Mouse (Mus musculus) retina, postnatal 7 days (tissue): ENCODE measurements around the gene Atp13a5.

Experiments used
- DNase-seq: peaks from one replicate; pipeline ENCODE4 v3.0.0-alpha.2; 2012; ENCODE audit warnings: low read depth, low spot score

Gene Atp13a5

GRCm38 (mm10) chr16:29205581-29205980 lies 173.0 kb downstream of the Atp13a5 start:
- DNase-seq: no peak

GRCm38 (mm10) chr16:29204875-29205274 lies 173.7 kb downstream of the Atp13a5 start:
- DNase-seq: no peak

- DNase-seq: no peak
Observed at GRCm38 (mm10) chr16:29201146-29201545, 177.4 kb downstream of the Atp13a5 start.

- DNase-seq: no peak
Observed at GRCm38 (mm10) chr16:29198461-29198860, 180.1 kb downstream of the Atp13a5 start.

DNA sequence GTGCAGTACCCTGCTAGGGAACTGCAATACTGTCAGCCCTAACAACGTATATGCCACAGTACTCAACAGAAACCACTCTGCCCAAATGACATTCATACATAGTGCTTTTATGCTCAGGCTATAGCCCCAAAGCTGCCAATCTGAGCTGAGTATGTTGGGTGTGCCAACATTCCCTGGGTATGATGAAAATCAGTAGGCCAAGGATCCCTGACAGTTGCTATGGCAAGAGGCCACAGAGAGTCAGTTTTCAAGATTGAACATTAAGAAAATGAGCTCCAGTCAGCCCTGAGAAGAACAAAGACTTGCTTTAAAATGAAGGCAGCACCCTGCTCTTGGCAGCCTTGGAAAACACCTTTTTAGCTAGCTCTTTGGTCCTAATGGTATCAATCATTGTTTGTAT lies 183.4 kb downstream of the Atp13a5 start:
- DNase-seq: no peak

DNA sequence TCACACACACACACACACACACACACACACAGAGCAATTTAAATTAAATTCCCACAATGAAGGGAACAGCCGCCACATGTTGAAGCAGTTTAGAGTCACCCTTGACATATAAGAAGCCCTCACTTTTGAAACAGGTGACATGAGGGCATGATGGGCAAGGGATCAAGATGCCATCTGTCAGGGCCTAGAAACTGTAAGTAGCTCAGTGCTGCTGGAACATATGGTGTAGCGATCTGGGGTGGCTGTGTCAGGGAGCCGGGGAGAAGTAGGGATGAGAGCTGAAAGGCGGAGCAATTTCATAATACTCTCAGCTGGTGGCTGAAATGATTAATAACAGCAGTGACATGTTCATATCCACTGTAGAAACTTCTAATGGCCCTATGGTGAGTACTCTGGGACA lies 184.6 kb downstream of the Atp13a5 start:
- peak; percentile 31 for DNase-seq

DNA sequence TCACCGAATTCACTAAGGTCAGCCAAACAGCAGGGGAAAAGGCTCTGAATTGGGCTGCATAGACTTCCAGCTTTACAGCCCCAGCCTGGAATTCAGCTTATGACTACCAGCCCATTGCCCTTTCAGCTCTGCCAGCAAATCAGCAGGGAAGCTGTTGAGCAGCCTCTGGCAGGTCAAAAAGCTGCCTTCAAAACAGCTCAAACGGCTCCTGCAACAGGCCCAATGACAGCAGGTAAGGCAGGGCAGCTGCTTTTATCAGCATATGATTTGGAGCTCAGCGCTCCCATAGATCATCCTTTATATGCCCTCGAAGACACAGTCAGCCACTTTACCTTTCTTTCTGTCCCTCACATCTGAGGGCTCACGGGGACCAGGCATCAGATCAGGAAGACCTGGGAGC lies 185.6 kb downstream of the Atp13a5 start:
- DNase-seq: no peak
